Mouse (Mus musculus) liver, postnatal 0 days (tissue): Measurements from ENCODE around the gene Hprt.

Source experiments
- CTCF ChIP-seq: sonication (generic); IDR thresholded peaks from 2 replicates; pipeline ENCODE4 v1.5.1; 2016; ENCODE audit warnings: antibody characterized with exemption, low read depth
- EP300 ChIP-seq: IDR thresholded peaks from 2 replicates; pipeline ENCODE4 v1.6.1; 2016; ENCODE audit warnings: antibody characterized with exemption, low read depth, mild to moderate bottlenecking

GRCm38 (mm10) chrX:53057054-53057759 lies 69.3 kb downstream of the Hprt start:
- TF ChIP-seq CTCF (no peak), EP300 (no peak)
